Mouse (Mus musculus): ENCODE data around the gene Porcn.
A peak's percentile ranks its signal among the peaks of the same experiment; 100 is the strongest.

The Porcn gene

GRCm38 (mm10) chrX:8205551-8205950, 774 bp downstream of the Porcn start:
- no peak for DNase-seq

DNA sequence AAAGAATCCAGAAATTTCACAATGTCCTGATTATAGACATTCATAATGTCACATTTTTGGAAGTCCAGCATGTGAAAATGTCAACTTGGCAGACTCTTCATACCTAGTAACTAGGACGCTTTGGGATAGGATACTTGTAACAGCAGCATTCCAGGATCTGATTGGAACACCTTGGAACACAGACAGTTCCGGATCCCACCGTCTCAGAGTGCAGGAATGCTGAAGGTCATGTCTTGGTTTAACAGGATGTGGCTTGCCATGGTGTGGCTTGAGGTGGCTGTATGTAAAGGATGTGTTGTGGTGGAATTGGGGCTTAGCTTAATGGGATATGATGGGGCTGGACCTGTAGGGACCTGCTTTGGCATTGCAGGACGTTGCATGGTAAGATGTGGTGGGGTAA, 1.2 kb downstream of the Porcn start:
- no peak for DNase-seq

- DNase-seq = no peak
Measured at GRCm38 (mm10) chrX:8204076-8204475, 2.2 kb downstream of the Porcn start.

GRCm38 (mm10) chrX:8203105-8203504, 3.2 kb downstream of the Porcn start:
- no peak for DNase-seq

DNA sequence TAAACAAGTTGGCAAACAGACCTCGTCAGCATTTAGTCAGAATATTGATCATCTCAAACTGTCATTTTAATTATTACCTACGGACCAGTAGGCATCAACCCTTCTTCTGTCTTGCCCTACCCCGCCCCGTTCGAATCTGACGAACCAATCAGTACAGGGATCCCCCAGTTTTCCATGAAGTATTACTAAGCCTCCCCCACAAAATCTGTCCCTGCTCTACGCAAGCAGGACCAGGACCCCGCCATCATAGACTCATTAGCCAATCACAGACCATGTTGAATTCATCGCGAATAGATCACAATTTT, 13.0 kb downstream of the Porcn start, which contains the start of gene Ebp:
Ebp (minus strand) TSS at position 94 of the 305 bp plus-strand sequence.
- peak in 1 of 2 experiments; percentile 2 for DNase-seq

DNA sequence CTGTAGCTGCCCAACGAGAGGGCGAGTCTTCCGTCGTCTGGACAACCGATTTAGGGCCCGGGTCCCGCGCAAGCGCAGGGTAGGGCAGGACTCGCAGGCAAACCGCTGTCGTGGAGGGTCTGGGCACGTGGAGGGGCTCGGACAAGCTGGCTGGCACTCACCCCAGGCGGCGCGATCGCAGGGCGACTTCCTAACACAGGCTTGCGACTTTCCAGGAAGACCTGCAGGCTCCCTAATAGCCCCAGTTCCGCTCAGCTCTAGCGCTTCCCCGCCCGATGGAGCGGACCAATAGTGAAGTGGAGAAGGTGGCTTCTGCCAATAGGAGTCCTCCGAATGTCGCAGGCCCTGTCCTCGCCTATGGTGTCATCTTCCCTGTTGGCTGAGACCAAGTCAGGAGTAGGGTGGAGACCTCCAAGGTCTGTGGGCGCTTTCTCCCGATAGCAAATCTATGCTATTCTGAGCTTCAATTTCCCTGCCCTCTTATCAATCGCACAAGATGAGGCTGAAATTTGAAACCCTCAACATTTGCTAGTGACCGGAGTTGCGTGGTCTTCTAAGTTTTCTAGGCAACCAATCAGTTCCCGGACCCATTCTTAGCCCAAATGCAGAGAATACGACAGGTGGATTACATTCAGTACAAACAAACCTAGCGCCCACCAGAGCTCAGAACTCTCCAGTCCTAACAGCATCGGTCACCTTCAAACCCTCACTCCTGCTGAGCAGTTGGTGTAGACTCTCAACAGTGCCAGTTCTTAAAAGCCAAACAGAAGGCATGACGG, 13.5 kb downstream of the Porcn start:
- peak; percentile 64 to 68 for DNase-seq

- no peak for DNase-seq
Measured at GRCm38 (mm10) chrX:8192126-8192639, 14.1 kb downstream of the Porcn start.

- no peak for DNase-seq
Measured at GRCm38 (mm10) chrX:8182871-8183540, 23.3 kb downstream of the Porcn start.

DNA sequence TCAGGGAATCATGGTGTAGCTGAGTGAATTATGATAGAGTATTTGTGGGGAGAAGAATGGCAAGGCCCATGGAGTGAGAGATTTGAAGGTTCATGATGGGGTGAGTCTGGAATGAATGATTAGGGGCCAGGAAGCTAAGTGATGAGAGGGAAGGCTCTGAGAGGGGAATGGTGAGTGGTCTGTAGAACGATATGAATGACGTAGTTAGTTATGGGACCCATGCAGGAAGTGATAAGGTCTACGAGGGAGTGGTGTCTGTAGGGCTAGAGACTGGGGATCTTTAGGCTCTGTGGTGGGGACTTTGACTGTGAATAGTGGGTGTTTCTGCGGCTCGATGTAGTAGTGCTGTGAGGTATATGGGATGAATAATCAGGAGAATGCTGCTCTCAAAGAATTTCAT, 26.7 kb downstream of the Porcn start:
- no peak for DNase-seq

GRCm38 (mm10) chrX:8178871-8179270, 27.5 kb downstream of the Porcn start:
- no peak for DNase-seq

- DNase-seq = peak; percentile 75 to 76
Measured at GRCm38 (mm10) chrX:8175504-8176385, 30.6 kb downstream of the Porcn start, which contains the start of gene Tbc1d25. Gene Tbc1d25 (minus strand): TSS chrX:8176181.

GRCm38 (mm10) chrX:8175169-8175503, 31.2 kb downstream of the Porcn start:
- DNase-seq = no peak

DNA sequence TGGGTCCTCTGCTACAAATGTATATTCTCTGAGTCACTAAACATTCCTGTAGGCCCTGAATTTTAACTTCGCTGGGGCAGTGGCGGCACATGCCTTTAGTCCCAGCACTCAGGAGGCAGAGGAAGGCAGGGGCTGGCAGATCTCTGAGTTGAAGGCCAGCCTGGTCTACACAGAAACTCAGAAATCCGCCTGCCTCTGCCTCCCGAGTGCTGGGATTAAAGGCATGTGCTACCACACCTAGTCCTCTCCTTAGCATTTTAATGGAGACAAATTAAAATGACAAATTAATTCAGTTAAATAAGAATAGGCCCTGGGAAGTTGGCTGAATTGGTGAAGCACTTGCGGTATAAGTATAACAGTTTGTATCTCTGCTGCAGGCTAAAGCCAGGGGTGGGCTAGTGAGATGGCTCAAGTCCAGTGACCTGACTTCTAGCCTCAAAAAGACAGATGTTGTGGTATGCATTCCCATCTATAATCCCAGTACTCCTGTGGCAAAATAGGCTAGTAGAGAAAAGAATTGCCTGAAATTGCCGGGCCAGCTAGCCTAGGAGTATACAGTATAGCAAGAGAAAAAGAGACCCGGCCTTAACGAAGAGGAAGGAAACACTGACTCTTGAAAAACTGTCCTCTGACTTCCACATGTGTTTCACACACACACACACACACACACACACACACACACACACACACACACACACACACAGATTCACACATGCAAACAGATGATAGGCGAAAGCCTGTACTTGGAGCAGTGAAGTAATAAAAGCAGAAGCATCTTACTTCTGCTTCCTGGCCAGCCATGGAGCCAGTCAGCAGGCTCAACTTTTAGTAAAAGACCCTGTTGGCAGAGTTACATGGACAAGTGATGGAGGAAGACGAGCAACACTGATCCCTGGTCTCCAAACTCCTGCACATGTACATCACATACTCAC, 38.3 kb downstream of the Porcn start:
- no peak for DNase-seq

GRCm38 (mm10) chrX:8164471-8164870, 41.9 kb downstream of the Porcn start:
- DNase-seq = no peak

GRCm38 (mm10) chrX:8163076-8163475, 43.2 kb downstream of the Porcn start:
- no peak for DNase-seq

GRCm38 (mm10) chrX:8145153-8145991, 61.0 kb downstream of the Porcn start, which contains the start of gene Rbm3:
Gene Rbm3 (minus strand): TSS chrX:8145880.
- peak; percentile 75 to 79 for DNase-seq
